Mouse (Mus musculus): ENCODE measurements around the gene Gsdme. TPM values are rescaled to one million over a fixed set of nuclear protein-coding genes. Genes with fewer than 3 reads are reported as not detected.

The Gsdme gene
- total and polyA plus RNA-seq, 3 experiments = 0.27 to 1.5 TPM; not detected in 1

- Histone ChIP-seq H3K4me1 (ENCODE audit: control insufficient read depth in 1 of 2, insufficient read depth in 2 of 2, low read length in 2 of 2) (no peaks in the 10 kb centered on the region), H3K9me3 (replicated peaks; ENCODE audit: insufficient read depth, low read length) (no peaks in the 10 kb centered on the region), H3K36me3 (ENCODE audit: control insufficient read depth in 1 of 2, insufficient read depth in 2 of 2, low read length in 2 of 2) (peaks cover 2 to 7% of the 10 kb centered on the region in 2 experiments; a peak in 3 of 4 replicates), H3K27ac (ENCODE audit: control insufficient read depth, low read depth, low read length) (no peak overlapping the region), H3K9ac (ENCODE audit: control insufficient read depth, low read depth, low read length, poor library complexity, severe bottlenecking) (no peak overlapping the region), H3K4me3 (ENCODE audit: control insufficient read depth in 1 of 2, insufficient read depth in 1 of 2, low read depth in 2 of 2, low read length in 2 of 2) (no peak overlapping the region), H3K27me3 (ENCODE audit: control insufficient read depth in 1 of 2, insufficient read depth in 2 of 2, low read length in 2 of 2) (no peaks in the 10 kb centered on the region), H3K79me2 (ENCODE audit: control insufficient read depth, insufficient read depth, low read length, poor library complexity) (no peaks in the 10 kb centered on the region; the same call in 1 of the 2 replicates)
- TF ChIP-seq SMC3 (IDR thresholded peaks at IDR 0.05; ENCODE audit: low read depth, low read length) (no peak), ZMIZ1 (IDR thresholded peaks at IDR 0.05; ENCODE audit: low read depth, low read length) (no peak), ZC3H11A (IDR thresholded peaks at IDR 0.05; ENCODE audit: low read depth, low read length) (no peak), MAFK (IDR thresholded peaks at IDR 0.05; ENCODE audit: borderline replicate concordance, low read depth, low read length) (no peak), USF1 (IDR thresholded peaks at IDR 0.05; ENCODE audit: low read depth, low read length) (no peak), NRF1 (IDR thresholded peaks at IDR 0.05; ENCODE audit: insufficient read depth, low read depth, low read length, poor library complexity, severe bottlenecking) (no peak), MYC (IDR thresholded peaks at IDR 0.05; ENCODE audit: low read depth, low read length) (no peak), POLR2AphosphoS5 (IDR thresholded peaks at IDR 0.05; ENCODE audit: borderline replicate concordance, low read depth, low read length) (no peak), JUND (IDR thresholded peaks at IDR 0.05; ENCODE audit: low read depth, low read length) (no peak), MAZ (IDR thresholded peaks at IDR 0.05; ENCODE audit: low read depth, low read length) (no peak), RAD21 (IDR thresholded peaks at IDR 0.05; ENCODE audit: low read depth, low read length) (no peak), CHD1 (IDR thresholded peaks at IDR 0.05; ENCODE audit: low read depth, low read length) (no peak), GABPA (IDR thresholded peaks at IDR 0.05; ENCODE audit: low read depth, low read length) (no peak), USF2 (IDR thresholded peaks at IDR 0.05; ENCODE audit: borderline replicate concordance in 1 of 2, insufficient read depth in 1 of 2, low read depth in 1 of 2, low read length in 2 of 2) (no peak)
- no peak for DNase-seq (ENCODE audit: low read depth, low spot score)
Observed at GRCm38 (mm10) chr6:50149378-50149777, 114.3 kb downstream of the Gsdme start.

GRCm38 (mm10) chr6:50146158-50146557 lies 117.5 kb downstream of the Gsdme start:
- Histone ChIP-seq H3K27ac (ENCODE audit: control insufficient read depth, low read depth, low read length) (no peak overlapping the region), H3K4me3 (ENCODE audit: control insufficient read depth in 1 of 2, insufficient read depth in 1 of 2, low read depth in 2 of 2, low read length in 2 of 2) (no peak overlapping the region), H3K4me1 (ENCODE audit: control insufficient read depth in 1 of 2, insufficient read depth in 2 of 2, low read length in 2 of 2) (no peaks in the 10 kb centered on the region), H3K27me3 (ENCODE audit: control insufficient read depth in 1 of 2, insufficient read depth in 2 of 2, low read length in 2 of 2) (no peaks in the 10 kb centered on the region), H3K79me2 (ENCODE audit: control insufficient read depth, insufficient read depth, low read length, poor library complexity) (no peaks in the 10 kb centered on the region; the same call in 1 of the 2 replicates), H3K9me3 (replicated peaks; ENCODE audit: insufficient read depth, low read length) (no peaks in the 10 kb centered on the region), H3K9ac (ENCODE audit: control insufficient read depth, low read depth, low read length, poor library complexity, severe bottlenecking) (no peak overlapping the region), H3K36me3 (ENCODE audit: control insufficient read depth in 1 of 2, insufficient read depth in 2 of 2, low read length in 2 of 2) (peaks cover 2 to 7% of the 10 kb centered on the region in 2 experiments; a peak in 3 of 4 replicates)
- TF ChIP-seq USF1 (IDR thresholded peaks at IDR 0.05; ENCODE audit: low read depth, low read length) (no peak), NELFE (IDR thresholded peaks at IDR 0.05; ENCODE audit: low read depth, low read length) (no peak), TBP (IDR thresholded peaks at IDR 0.05; ENCODE audit: low read depth, low read length) (no peak), SMC3 (IDR thresholded peaks at IDR 0.05; ENCODE audit: low read depth, low read length) (no peak), CHD2 (IDR thresholded peaks at IDR 0.05; ENCODE audit: low read length) (no peak), MAFK (IDR thresholded peaks at IDR 0.05; ENCODE audit: borderline replicate concordance, low read depth, low read length) (no peak), HCFC1 (IDR thresholded peaks at IDR 0.05; ENCODE audit: low read depth, low read length) (no peak), ELF1 (IDR thresholded peaks at IDR 0.05; ENCODE audit: low read depth, low read length) (no peak), UBTF (IDR thresholded peaks at IDR 0.05; ENCODE audit: borderline replicate concordance, insufficient read depth, low read depth, low read length) (no peak), ETS1 (IDR thresholded peaks at IDR 0.05; ENCODE audit: low read depth, low read length) (no peak), ZMIZ1 (IDR thresholded peaks at IDR 0.05; ENCODE audit: low read depth, low read length) (no peak), NRF1 (IDR thresholded peaks at IDR 0.05; ENCODE audit: insufficient read depth, low read depth, low read length, poor library complexity, severe bottlenecking) (no peak), MXI1 (IDR thresholded peaks at IDR 0.05; ENCODE audit: low read depth, low read length) (no peak), CHD1 (IDR thresholded peaks at IDR 0.05; ENCODE audit: low read depth, low read length) (no peak), MAZ (IDR thresholded peaks at IDR 0.05; ENCODE audit: low read depth, low read length) (no peak), POLR2A (IDR thresholded peaks at IDR 0.05; ENCODE audit: control insufficient read depth in 1 of 2, insufficient read depth in 1 of 2, low read depth in 1 of 2, low read length in 2 of 2, poor library complexity in 1 of 2) (no peak), ZNF384 (IDR thresholded peaks at IDR 0.05; ENCODE audit: low read depth, low read length) (no peak)
- no peak for DNase-seq (ENCODE audit: low read depth, low spot score)

Measured in MEL (cell line).